Mouse (Mus musculus) forebrain, embryonic 11.5 days (tissue): Measurements from ENCODE around the gene Stox1. TPM values are rescaled to one million over a fixed set of nuclear protein-coding genes. Genes with fewer than 3 reads are reported as not detected.

Experiments used
- ATAC-seq: fragments of 200-750 bp; cut with Nextera tagmentation; replicated peaks from 2 replicates; pipeline ENCODE4 v1.8.0; 2017; ENCODE audit warnings: moderate TSS enrichment; ENCODE audit not compliant: low FRiP score
- DNase-seq: peaks from one replicate; pipeline ENCODE4 v3.0.0-alpha.2; 2017; ENCODE audit warnings: low spot score
- H3K27ac ChIP-seq: fragments of 300-500 bp; sonication (generic); 2 replicates; pipeline ENCODE4 v1.5.1; 2014; ENCODE audit warnings: low read depth, low read length
- H3K27me3 ChIP-seq: fragments of 300-500 bp; sonication (generic); 2 replicates; pipeline ENCODE4 v1.6.1; 2014; ENCODE audit warnings: mild to moderate bottlenecking, low read length, mixed read lengths; ENCODE audit not compliant: control insufficient read depth, insufficient read depth
- H3K36me3 ChIP-seq: fragments of 300-500 bp; sonication (generic); 2 replicates; pipeline ENCODE4 v1.6.1; 2014; ENCODE audit warnings: mild to moderate bottlenecking, low read length, moderate library complexity, mixed read lengths; ENCODE audit not compliant: control insufficient read depth, insufficient read depth
- H3K4me1 ChIP-seq: fragments of 300-500 bp; sonication (generic); replicated peaks from 2 replicates; pipeline ENCODE4 v1.6.1; 2014; ENCODE audit warnings: low read length, mixed read lengths; ENCODE audit not compliant: control insufficient read depth, insufficient read depth
- H3K4me2 ChIP-seq: fragments of 300-500 bp; sonication (generic); 2 replicates; pipeline ENCODE4 v1.6.1; 2014; ENCODE audit warnings: low read depth, mild to moderate bottlenecking, low read length, moderate library complexity, mixed read lengths; ENCODE audit not compliant: severe bottlenecking
- H3K4me3 ChIP-seq: fragments of 300-500 bp; sonication (generic); 2 replicates; pipeline ENCODE4 v1.5.1; 2014; ENCODE audit warnings: low read depth, low read length
- H3K9ac ChIP-seq: fragments of 300-500 bp; sonication (generic); 2 replicates; pipeline ENCODE4 v1.6.1; 2014; ENCODE audit warnings: low read length
- H3K9me3 ChIP-seq: fragments of 300-500 bp; sonication (generic); 2 replicates; pipeline ENCODE4 v1.6.1; 2016; ENCODE audit warnings: low read length, mixed read lengths; ENCODE audit not compliant: control insufficient read depth
- WGBS: fragments of 180-500 bp; shearing (Covaris S2); extraction: QIAGEN DNeasy Blood & Tissue Kit; methylation state at CpG from one replicate; pipeline ENCODE4 v1.1.7; 2014; 5-methylcytosine and 5-hydroxymethylcytosine counted together
- polyA plus RNA-seq: library from polyadenylated mRNA; unstranded; fragments of >200 nt; fragmentation: Nextera tagmentation; extraction: Ambion mirVana; gene quantifications from 2 replicates; pipeline ENCODE4 v1.2.1, GENCODE M21; 2014

The Stox1 gene
- polyA plus RNA-seq, 1 experiment from 2014 or later, result 3.7 TPM

GRCm38 (mm10) chr10:62676196-62676595, 49.7 kb downstream of the Stox1 start:
- 92% methylated on average over 6 of the region's 6 CpGs for WGBS
- no peaks in the 10 kb centered on the region for H3K4me1 ChIP-seq
- H3K27ac ChIP-seq, result no peak overlapping the region
- H3K9ac ChIP-seq, result no peak overlapping the region
- H3K27me3 ChIP-seq, result no peaks in the 10 kb centered on the region; the same call in 1 of the 2 replicates
- DNase-seq (no peak), ATAC-seq (no peak)
- H3K36me3 ChIP-seq, result no peaks in the 10 kb centered on the region
- H3K4me2 ChIP-seq, result no peak overlapping the region
- H3K9me3 ChIP-seq, result peaks cover 4% of the 10 kb centered on the region; the same call in 1 of the 2 replicates
- no peak overlapping the region for H3K4me3 ChIP-seq

- H3K36me3 ChIP-seq, result no peaks in the 10 kb centered on the region
- no peak overlapping the region for H3K9ac ChIP-seq
- H3K4me3 ChIP-seq, result no peak overlapping the region
- no peak overlapping the region for H3K27ac ChIP-seq
- H3K27me3 ChIP-seq, result no peaks in the 10 kb centered on the region; the same call in 1 of the 2 replicates
- DNase-seq, result peak; percentile 19
- 98% methylated on average over 2 of the region's 2 CpGs for WGBS
- ATAC-seq, result no peak
- H3K9me3 ChIP-seq, result no peaks in the 10 kb centered on the region
- no peaks in the 10 kb centered on the region for H3K4me1 ChIP-seq
- H3K4me2 ChIP-seq, result no peak overlapping the region
Measured at GRCm38 (mm10) chr10:62672359-62672758, 53.6 kb downstream of the Stox1 start.

GRCm38 (mm10) chr10:62669245-62669644, 56.7 kb downstream of the Stox1 start:
- ATAC-seq (no peak), DNase-seq (no peak)
- Histone ChIP-seq H3K4me1 (no peaks in the 10 kb centered on the region), H3K27me3 (no peaks in the 10 kb centered on the region; the same call in 1 of the 2 replicates), H3K4me3 (no peak overlapping the region), H3K9me3 (no peaks in the 10 kb centered on the region), H3K4me2 (no peak overlapping the region), H3K27ac (no peak overlapping the region), H3K36me3 (no peaks in the 10 kb centered on the region), H3K9ac (no peak overlapping the region)
- WGBS, result 84% methylated on average over 14 of the region's 14 CpGs

GRCm38 (mm10) chr10:62668463-62668862, 57.5 kb downstream of the Stox1 start:
- H3K9ac ChIP-seq, result no peak overlapping the region
- 79% methylated on average over 2 of the region's 2 CpGs for WGBS

GRCm38 (mm10) chr10:62668043-62668442, 57.9 kb downstream of the Stox1 start:
- ATAC-seq (no peak), DNase-seq (no peak)
- 81% methylated on average over 5 of the region's 5 CpGs for WGBS
- H3K9ac ChIP-seq, result no peak overlapping the region
- H3K27me3 ChIP-seq, result no peaks in the 10 kb centered on the region; the same call in 1 of the 2 replicates
- no peaks in the 10 kb centered on the region for H3K9me3 ChIP-seq
- no peaks in the 10 kb centered on the region for H3K36me3 ChIP-seq
- H3K4me2 ChIP-seq, result no peak overlapping the region
- H3K4me1 ChIP-seq, result no peaks in the 10 kb centered on the region
- no peak overlapping the region for H3K4me3 ChIP-seq
- no peak overlapping the region for H3K27ac ChIP-seq

More at GRCm38 (mm10) chr10:62668463-62668862, 57.5 kb downstream of the Stox1 start:
- ATAC-seq (no peak), DNase-seq (no peak)
- Histone ChIP-seq H3K27ac (no peak overlapping the region), H3K4me1 (no peaks in the 10 kb centered on the region), H3K4me3 (no peak overlapping the region), H3K27me3 (no peaks in the 10 kb centered on the region; the same call in 1 of the 2 replicates), H3K9me3 (no peaks in the 10 kb centered on the region), H3K4me2 (no peak overlapping the region), H3K36me3 (no peaks in the 10 kb centered on the region)

GRCm38 (mm10) chr10:62664963-62665590, 60.9 kb downstream of the Stox1 start:
- Histone ChIP-seq H3K9me3 (no peaks in the 10 kb centered on the region), H3K27ac (no peak overlapping the region)
- 73% methylated on average over 27 of the region's 27 CpGs for WGBS

GRCm38 (mm10) chr10:62664171-62664570, 61.8 kb downstream of the Stox1 start:
- 91% methylated on average over 10 of the region's 10 CpGs for WGBS
- no peak overlapping the region for H3K27ac ChIP-seq
- H3K4me2 ChIP-seq, result no peak overlapping the region
- DNase-seq, result no peak
- H3K27me3 ChIP-seq, result no peaks in the 10 kb centered on the region
- no peaks in the 10 kb centered on the region for H3K4me1 ChIP-seq
- ATAC-seq, result no peak
- no peaks in the 10 kb centered on the region for H3K36me3 ChIP-seq
- H3K9ac ChIP-seq, result no peak overlapping the region
- H3K4me3 ChIP-seq, result no peak overlapping the region
- no peaks in the 10 kb centered on the region for H3K9me3 ChIP-seq

More at GRCm38 (mm10) chr10:62664963-62665590, 60.9 kb downstream of the Stox1 start:
- no peaks in the 10 kb centered on the region for H3K36me3 ChIP-seq
- ATAC-seq (no peak), DNase-seq (peak; percentile 49)
- no peak overlapping the region for H3K4me3 ChIP-seq
- H3K4me1 ChIP-seq, result no peaks in the 10 kb centered on the region
- no peaks in the 10 kb centered on the region for H3K27me3 ChIP-seq
- no peak overlapping the region for H3K4me2 ChIP-seq
- no peak overlapping the region for H3K9ac ChIP-seq

GRCm38 (mm10) chr10:62656711-62657110, 69.2 kb downstream of the Stox1 start:
- Histone ChIP-seq H3K4me3 (no peak overlapping the region), H3K27me3 (no peaks in the 10 kb centered on the region), H3K9me3 (no peaks in the 10 kb centered on the region), H3K27ac (no peak overlapping the region), H3K9ac (no peak overlapping the region), H3K4me2 (no peak overlapping the region), H3K36me3 (no peaks in the 10 kb centered on the region), H3K4me1 (no peaks in the 10 kb centered on the region)
- 87% methylated on average over 7 of the region's 7 CpGs for WGBS
- DNase-seq (no peak), ATAC-seq (no peak)

- Histone ChIP-seq H3K27ac (peak overlapping the region; percentile 69), H3K9ac (peak overlapping the region; percentile 54), H3K4me2 (peak overlapping the region; percentile 54), H3K27me3 (no peaks in the 10 kb centered on the region), H3K4me3 (peak overlapping the region; percentile 94), H3K4me1 (no peaks in the 10 kb centered on the region; the same call in 1 of the 2 replicates), H3K9me3 (no peaks in the 10 kb centered on the region), H3K36me3 (no peaks in the 10 kb centered on the region)
- ATAC-seq (no peak), DNase-seq (no peak)
- 16% methylated on average over 3 of the region's 3 CpGs for WGBS
Measured at GRCm38 (mm10) chr10:62651961-62652360, 74.0 kb downstream of the Stox1 start.
